Mouse (Mus musculus): ENCODE measurements at regions not wholly inside any gene's neighbourhood (a gene's known extent, or its start where the extent isn't known, plus 50 kb on each side); places are given as distances from the start of the nearest gene placed in this dataset.
A peak's percentile ranks its signal among the peaks of the same experiment; 100 is the strongest.

GRCm38 (mm10) chr7:72866966-72867754 is 508.1 kb upstream of the Rgma start:
- ChIA-PET POLR2A (no interaction called here), CTCF (no interaction called here)
- DNase-seq (ENCODE audit: low read depth, low spot score) (no peak), ATAC-seq (no peak)
- in situ Hi-C loops (cut with MboI; ENCODE audit: low pct_unique_long_range_greater_than_20kb), result no loop called here
- H3K27me3 ChIP-seq, result peaks cover 9% of the 10 kb centered on the region
- TF ChIP-seq CTCF (IDR thresholded peaks at IDR 0.05), result no peak

- no peak for ATAC-seq
- DNase-seq (ENCODE audit: low read depth, low spot score), result no peak
- POLR2A ChIA-PET, result no interaction called here
- peaks cover 9% of the 10 kb centered on the region for H3K27me3 ChIP-seq
- no peak for TF ChIP-seq CTCF (IDR thresholded peaks at IDR 0.05)
- in situ Hi-C loops (cut with MboI; ENCODE audit: low pct_unique_long_range_greater_than_20kb), result no loop called here
- CTCF ChIA-PET, result no interaction called here
These were observed 506.2 kb upstream of the Rgma start for GRCm38 (mm10) chr7:72869068-72869467.

- peaks cover 4% of the 10 kb centered on the region for H3K27me3 ChIP-seq
- in situ Hi-C loops (cut with MboI; ENCODE audit: low pct_unique_long_range_greater_than_20kb), result no loop called here
- POLR2A ChIA-PET, result no interaction called here
- CTCF ChIA-PET, result no interaction called here
- DNase-seq (ENCODE audit: low read depth, low spot score), result no peak
- no peak for ATAC-seq
- no peak for TF ChIP-seq CTCF (IDR thresholded peaks at IDR 0.05)
These were observed 474.5 kb upstream of the Rgma start for GRCm38 (mm10) chr7:72900816-72901215.

GRCm38 (mm10) chr7:72905891-72906290 is 469.4 kb upstream of the Rgma start:
- no peak for DNase-seq (ENCODE audit: low read depth, low spot score)
- ChIA-PET CTCF (no interaction called here), POLR2A (no interaction called here)

GRCm38 (mm10) chr7:72906536-72906935 is 468.8 kb upstream of the Rgma start:
- no peak for TF ChIP-seq CTCF (IDR thresholded peaks at IDR 0.05)
- POLR2A ChIA-PET, result no interaction called here
- in situ Hi-C loops (cut with MboI; ENCODE audit: low pct_unique_long_range_greater_than_20kb), result no loop called here
- ATAC-seq (no peak), DNase-seq (ENCODE audit: low read depth, low spot score) (no peak)
- CTCF ChIA-PET, result no interaction called here
- H3K27me3 ChIP-seq, result peaks cover 4% of the 10 kb centered on the region

More at GRCm38 (mm10) chr7:72905891-72906290, 469.4 kb upstream of the Rgma start:
- H3K27me3 ChIP-seq, result peaks cover 4% of the 10 kb centered on the region
- in situ Hi-C loops (cut with MboI; ENCODE audit: low pct_unique_long_range_greater_than_20kb), result no loop called here
- ATAC-seq, result no peak
- no peak for TF ChIP-seq CTCF (IDR thresholded peaks at IDR 0.05)

GRCm38 (mm10) chr7:72926772-72927380 is 448.4 kb upstream of the Rgma start:
- ATAC-seq, result no peak
- no peak for TF ChIP-seq CTCF (IDR thresholded peaks at IDR 0.05)
- ChIA-PET POLR2A (no interaction called here), CTCF (interaction anchor here (0.5 to 1.2 kb wide), 2 partner anchors 9 to 100 kb away, joined by 3 to 4 read pairs; no protein-coding TSS in a partner anchor)
- in situ Hi-C loops (cut with MboI; ENCODE audit: low pct_unique_long_range_greater_than_20kb), result no loop called here
- no peaks in the 10 kb centered on the region for H3K27me3 ChIP-seq
- DNase-seq (ENCODE audit: low read depth, low spot score), result peak; percentile 41

- CTCF ChIA-PET, result no interaction called here
- H3K27me3 ChIP-seq, result peaks cover 4% of the 10 kb centered on the region
- DNase-seq (ENCODE audit: low read depth, low spot score) (no peak), ATAC-seq (no peak)
- in situ Hi-C loops (cut with MboI; ENCODE audit: low pct_unique_long_range_greater_than_20kb), result no loop called here
- no peak for TF ChIP-seq CTCF (IDR thresholded peaks at IDR 0.05)
- POLR2A ChIA-PET, result no interaction called here
These were observed 436.5 kb upstream of the Rgma start for GRCm38 (mm10) chr7:72938842-72939241.

GRCm38 (mm10) chr7:72947531-72947930 is 427.8 kb upstream of the Rgma start:
- CTCF ChIA-PET, result interaction anchor here (1.3 kb wide), 1 partner anchor 11 kb away, joined by 3 read pairs; no protein-coding TSS in a partner anchor
- TF ChIP-seq CTCF (IDR thresholded peaks at IDR 0.05), result no peak
- no peak for DNase-seq (ENCODE audit: low read depth, low spot score)
- H3K27me3 ChIP-seq, result no peaks in the 10 kb centered on the region
- no peak for ATAC-seq
- in situ Hi-C loops (cut with MboI; ENCODE audit: low pct_unique_long_range_greater_than_20kb), result no loop called here
- POLR2A ChIA-PET, result no interaction called here

GRCm38 (mm10) chr7:72948026-72948425 is 427.3 kb upstream of the Rgma start:
- ATAC-seq, result no peak

GRCm38 (mm10) chr7:72948666-72949065 is 426.6 kb upstream of the Rgma start:
- in situ Hi-C loops (cut with MboI; ENCODE audit: low pct_unique_long_range_greater_than_20kb), result no loop called here
- DNase-seq (ENCODE audit: low read depth, low spot score) (no peak), ATAC-seq (no peak)
- TF ChIP-seq CTCF (IDR thresholded peaks at IDR 0.05), result no peak
- no peaks in the 10 kb centered on the region for H3K27me3 ChIP-seq
- CTCF ChIA-PET, result no interaction called here
- POLR2A ChIA-PET, result interaction anchor here (0.6 kb wide), 1 partner anchor 1125 kb away, joined by 3 read pairs; no protein-coding TSS in a partner anchor

More at GRCm38 (mm10) chr7:72948026-72948425, 427.3 kb upstream of the Rgma start:
- H3K27me3 ChIP-seq, result no peaks in the 10 kb centered on the region
- TF ChIP-seq CTCF (IDR thresholded peaks at IDR 0.05), result no peak
- ChIA-PET POLR2A (no interaction called here), CTCF (interaction anchor here (1.3 kb wide), 1 partner anchor 12 kb away, joined by 3 read pairs; no protein-coding TSS in a partner anchor)
- in situ Hi-C loops (cut with MboI; ENCODE audit: low pct_unique_long_range_greater_than_20kb), result no loop called here
- no peak for DNase-seq (ENCODE audit: low read depth, low spot score)

- H3K27me3 ChIP-seq, result no peaks in the 10 kb centered on the region
- CTCF ChIA-PET, result no interaction called here
- POLR2A ChIA-PET, result no interaction called here
- no peak for TF ChIP-seq CTCF (IDR thresholded peaks at IDR 0.05)
- ATAC-seq (no peak), DNase-seq (ENCODE audit: low read depth, low spot score) (no peak)
- in situ Hi-C loops (cut with MboI; ENCODE audit: low pct_unique_long_range_greater_than_20kb), result no loop called here
These were observed 425.4 kb upstream of the Rgma start for GRCm38 (mm10) chr7:72949886-72950285.

Data from Patski (cell line).